Mouse (Mus musculus) MEL (cell line): Measurements from ENCODE around the gene Traf1. TPM values are rescaled to one million over a fixed set of nuclear protein-coding genes. Genes with fewer than 3 reads are reported as not detected.

ENCODE experiments used
- DNase-seq: peaks from one replicate; pipeline ENCODE4 v3.0.0; 2011; ENCODE audit warnings: low read depth, low spot score
- H3K27ac ChIP-seq: 2 replicates; pipeline ENCODE4 v1.5.1; 2012; ENCODE audit warnings: low read depth, mild to moderate bottlenecking, control low read depth, low read length, moderate library complexity; ENCODE audit not compliant: control insufficient read depth
- H3K27me3 ChIP-seq, 2 experiments: fragments of 150-350 bp in 1 of 2; sonication (generic) in 1 of 2; 2 replicates each; pipeline ENCODE4 v1.6.1; 2012; ENCODE audit warnings: low read length in 2 of 2, mild to moderate bottlenecking in 2 of 2, improper control_type of control experiment in 1 of 2, moderate library complexity in 1 of 2; ENCODE audit not compliant: insufficient read depth in 2 of 2, control insufficient read depth in 1 of 2
- H3K36me3 ChIP-seq, 2 experiments: 2 replicates each; pipeline ENCODE4 v1.6.1; 2012 to 2014; ENCODE audit warnings: low read length in 2 of 2, improper control_type of control experiment in 1 of 2, inconsistent platforms in 1 of 2, mild to moderate bottlenecking in 1 of 2; ENCODE audit not compliant: insufficient read depth in 2 of 2, control insufficient read depth in 1 of 2
- H3K4me1 ChIP-seq, 2 experiments: fragments of 150-350 bp in 1 of 2; sonication (generic) in 1 of 2; 2 replicates each; pipeline ENCODE4 v1.6.1; 2012; ENCODE audit warnings: low read length in 2 of 2, improper control_type of control experiment in 1 of 2, mild to moderate bottlenecking in 1 of 2; ENCODE audit not compliant: insufficient read depth in 2 of 2, control insufficient read depth in 1 of 2
- H3K4me3 ChIP-seq, 2 experiments: fragments of 150-350 bp in 1 of 2; sonication (generic) in 1 of 2; 2 replicates each; pipeline ENCODE4 v1.5.1; 2012; ENCODE audit warnings: low read depth in 2 of 2, low read length in 2 of 2, mild to moderate bottlenecking in 2 of 2, moderate library complexity in 2 of 2, control low read depth in 1 of 2, improper control_type of control experiment in 1 of 2; ENCODE audit not compliant: control insufficient read depth in 1 of 2, insufficient read depth in 1 of 2
- H3K79me2 ChIP-seq: 2 replicates; pipeline ENCODE4 v1.6.1; 2012; ENCODE audit warnings: mild to moderate bottlenecking, low read length, moderate library complexity; ENCODE audit not compliant: control insufficient read depth, poor library complexity, insufficient read depth
- H3K9ac ChIP-seq: 2 replicates; pipeline ENCODE4 v1.6.1; 2012; ENCODE audit warnings: low read depth, mild to moderate bottlenecking, control low read depth, low read length, moderate library complexity; ENCODE audit not compliant: control insufficient read depth, poor library complexity, severe bottlenecking
- H3K9me3 ChIP-seq: fragments of 150-350 bp; sonication (generic); replicated peaks from 2 replicates; pipeline ENCODE4 v1.6.1; 2012; ENCODE audit warnings: mild to moderate bottlenecking, low read length, improper control_type of control experiment, moderate library complexity; ENCODE audit not compliant: insufficient read depth
- CHD1 ChIP-seq: IDR thresholded peaks from 2 replicates; pipeline ENCODE4 v1.6.1; 2012; ENCODE audit warnings: low read depth, mild to moderate bottlenecking, inconsistent platforms, low read length, improper control_type of control experiment
- CTCF ChIP-seq, 3 experiments: IDR thresholded peaks in 2 of 3; conservative IDR thresholded peaks in 1 of 3; 2 replicates each; pipeline ENCODE4 v1.5.1; 2011 to 2012; ENCODE audit warnings: low read length in 3 of 3, low read depth in 2 of 3, mild to moderate bottlenecking in 2 of 3, improper control_type of control experiment in 1 of 3, inconsistent platforms in 1 of 3, mixed read lengths in 1 of 3, moderate library complexity in 1 of 3; ENCODE audit not compliant: control insufficient read depth in 1 of 3, insufficient read depth in 1 of 3, poor library complexity in 1 of 3, severe bottlenecking in 1 of 3
- GABPA ChIP-seq: IDR thresholded peaks from 2 replicates; pipeline ENCODE4 v1.6.1; 2012; ENCODE audit warnings: low read depth, mild to moderate bottlenecking, inconsistent platforms, low read length, improper control_type of control experiment, moderate library complexity
- GATA1 ChIP-seq: IDR thresholded peaks from 2 replicates; pipeline ENCODE4 v1.6.1; 2011; ENCODE audit warnings: low read depth, low read length, improper control_type of control experiment
- JUND ChIP-seq: IDR thresholded peaks from 2 replicates; pipeline ENCODE4 v1.6.1; 2011; ENCODE audit warnings: low read depth, mild to moderate bottlenecking, improper control_type of control experiment, low read length
- KAT2A ChIP-seq: conservative IDR thresholded peaks from 2 replicates; pipeline ENCODE4 v1.6.1; 2012; ENCODE audit warnings: low read depth, low read length, improper control_type of control experiment, inconsistent platforms
- MAX ChIP-seq: IDR thresholded peaks from 2 replicates; pipeline ENCODE4 v1.6.1; 2011; ENCODE audit warnings: low read length, improper control_type of control experiment
- MYB ChIP-seq: IDR thresholded peaks from 2 replicates; pipeline ENCODE4 v1.6.1; 2011; ENCODE audit warnings: mild to moderate bottlenecking, low read depth, low read length, improper control_type of control experiment
- MYC ChIP-seq: IDR thresholded peaks from 2 replicates; pipeline ENCODE4 v1.6.1; 2011; ENCODE audit warnings: low read depth, mild to moderate bottlenecking, low read length, improper control_type of control experiment, moderate library complexity
- POLR2A ChIP-seq, 2 experiments: IDR thresholded peaks; 2 replicates each; pipeline ENCODE4 v1.6.1; 2011 to 2012; ENCODE audit warnings: low read length in 2 of 2, mild to moderate bottlenecking in 2 of 2, control low read depth in 1 of 2, improper control_type of control experiment in 1 of 2, low read depth in 1 of 2, moderate library complexity in 1 of 2; ENCODE audit not compliant: control insufficient read depth in 1 of 2, insufficient read depth in 1 of 2, poor library complexity in 1 of 2
- POLR2AphosphoS5 ChIP-seq: IDR thresholded peaks from 2 replicates; pipeline ENCODE4 v1.6.1; 2012; ENCODE audit warnings: low read depth, borderline replicate concordance, mild to moderate bottlenecking, inconsistent platforms, low read length, moderate library complexity, mixed read lengths
- RAD21 ChIP-seq: IDR thresholded peaks from 2 replicates; pipeline ENCODE4 v1.6.1; 2011; ENCODE audit warnings: mild to moderate bottlenecking, low read depth, low read length, improper control_type of control experiment
- TAL1 ChIP-seq: IDR thresholded peaks from 2 replicates; pipeline ENCODE4 v1.6.1; 2012; ENCODE audit warnings: mild to moderate bottlenecking, inconsistent platforms, low read length, moderate library complexity, mixed read lengths
- TBP ChIP-seq: IDR thresholded peaks from 2 replicates; pipeline ENCODE4 v1.8.0; 2011; ENCODE audit warnings: low read depth, low read length, improper control_type of control experiment
- ZKSCAN1 ChIP-seq: IDR thresholded peaks from 2 replicates; pipeline ENCODE4 v1.6.1; 2012; ENCODE audit warnings: low read depth, mild to moderate bottlenecking, inconsistent platforms, low read length, improper control_type of control experiment, moderate library complexity
- ZMIZ1 ChIP-seq: IDR thresholded peaks from 2 replicates; pipeline ENCODE4 v1.6.1; 2012; ENCODE audit warnings: low read depth, mild to moderate bottlenecking, inconsistent platforms, low read length, improper control_type of control experiment, moderate library complexity
- ZNF384 ChIP-seq: IDR thresholded peaks from 2 replicates; pipeline ENCODE4 v1.6.1; 2012; ENCODE audit warnings: low read depth, mild to moderate bottlenecking, inconsistent platforms, low read length, improper control_type of control experiment
- polyA plus RNA-seq, 2 experiments: library from polyadenylated mRNA; stranded (reverse) in 1 of 2; unstranded in 1 of 2; fragments of >175 nt in 1 of 2; fragments of >200 nt in 1 of 2; gene quantifications; 2 replicates each; pipeline versions ENCODE4 v1.2.1 to v1.2.4; 2012; ENCODE audit warnings: low replicate concordance in 2 of 2, low read depth in 1 of 2; ENCODE audit not compliant: insufficient read length in 2 of 2, insufficient read depth in 1 of 2, missing spikeins in 1 of 2
- total RNA-seq: library from RNA; depleted of rRNA; stranded (reverse); fragments of 300-350 nt; gene quantifications from 2 replicates; pipeline ENCODE4 v1.2.3, GENCODE M21; 2012

Gene Traf1
- total and polyA plus RNA-seq, 3 experiments = 0.03 to 0.04 TPM; not detected in 1

- no peak overlapping the region for H3K4me3 ChIP-seq
- TF ChIP-seq ZNF384 (no peak), TAL1 (no peak), CHD1 (no peak), GABPA (no peak), ZKSCAN1 (no peak), POLR2AphosphoS5 (no peak)
- peaks cover 0 to 13% of the 10 kb centered on the region in 2 experiments; a peak in 2 of 4 replicates for H3K36me3 ChIP-seq
- no peak for DNase-seq
- no peaks in the 10 kb centered on the region for H3K79me2 ChIP-seq
- H3K9ac ChIP-seq = peak overlapping the region; percentile 37; the same call in 1 of the 2 replicates
- peaks cover 0 to 2% of the 10 kb centered on the region in 2 experiments; a peak in 3 of 4 replicates for H3K27me3 ChIP-seq
- H3K4me1 ChIP-seq = peaks cover 0 to 22% of the 10 kb centered on the region in 2 experiments; a peak in 2 of 4 replicates
- H3K27ac ChIP-seq = peak overlapping the region; percentile 37; the same call in 1 of the 2 replicates
- no peaks in the 10 kb centered on the region for H3K9me3 ChIP-seq
These were observed 1.3 kb upstream of the Traf1 start for GRCm38 (mm10) chr2:34962893-34963292.

- TF ChIP-seq JUND (no peak), POLR2A (IDR thresholded peaks at IDR 0.05; ENCODE audit: control insufficient read depth in 1 of 2, insufficient read depth in 1 of 2, low read depth in 1 of 2, low read length in 2 of 2, poor library complexity in 1 of 2) (no peak)
- H3K4me1 ChIP-seq = peaks cover 0 to 24% of the 10 kb centered on the region in 2 experiments; a peak in 2 of 4 replicates
- no peaks in the 10 kb centered on the region for H3K79me2 ChIP-seq
- H3K27ac ChIP-seq = no peak overlapping the region
- no peak for DNase-seq
- H3K36me3 ChIP-seq = peaks cover 0 to 13% of the 10 kb centered on the region in 2 experiments; a peak in 2 of 4 replicates
- no peak overlapping the region for H3K9ac ChIP-seq
- no peaks in the 10 kb centered on the region for H3K9me3 ChIP-seq
- peaks cover 0 to 2% of the 10 kb centered on the region in 2 experiments; a peak in 3 of 4 replicates for H3K27me3 ChIP-seq
- no peak overlapping the region for H3K4me3 ChIP-seq
These were observed 639 bp upstream of the Traf1 start for GRCm38 (mm10) chr2:34962211-34962610.

- Histone ChIP-seq H3K27ac (no peak overlapping the region), H3K4me3 (no peak overlapping the region), H3K4me1 (peaks cover 0 to 24% of the 10 kb centered on the region in 2 experiments; a peak in 2 of 4 replicates), H3K27me3 (peaks cover 0 to 2% of the 10 kb centered on the region in 2 experiments; a peak in 3 of 4 replicates), H3K9ac (no peak overlapping the region), H3K79me2 (no peaks in the 10 kb centered on the region), H3K9me3 (no peaks in the 10 kb centered on the region), H3K36me3 (peaks cover 0 to 13% of the 10 kb centered on the region in 2 experiments; a peak in 2 of 4 replicates)
- DNase-seq = no peak
- TF ChIP-seq MYB (no peak), TBP (no peak), RAD21 (no peak), GATA1 (no peak), POLR2A (IDR thresholded peaks at IDR 0.05; ENCODE audit: control insufficient read depth in 1 of 2, insufficient read depth in 1 of 2, low read depth in 1 of 2, low read length in 2 of 2, poor library complexity in 1 of 2) (no peak), CTCF (IDR thresholded peaks at IDR 0.05 in 2 of 3, conservative IDR thresholded peaks at IDR 0.05 in 1 of 3; ENCODE audit: control insufficient read depth in 1 of 3, insufficient read depth in 1 of 3, low read depth in 2 of 3, low read length in 3 of 3, poor library complexity in 1 of 3, severe bottlenecking in 1 of 3) (no peak), ZKSCAN1 (no peak), KAT2A (no peak), ZMIZ1 (no peak), MAX (no peak), MYC (no peak)
These were observed 606 bp downstream of the Traf1 start for GRCm38 (mm10) chr2:34960966-34961365.
